Mouse (Mus musculus): ENCODE data around the gene Chd3. TPM values are rescaled to one million over a fixed set of nuclear protein-coding genes. Genes with fewer than 3 reads are reported as not detected.

Gene Chd3
- polyA plus RNA-seq (2015; fragmentation: Nextera tagmentation; extraction: Ambion mirVana), result 7.8 and 8.7 TPM in 2 replicates

- Histone ChIP-seq H3K4me1 (ENCODE audit: insufficient read depth) (peaks cover 51% of the 10 kb centered on the region), H3K27me3 (ENCODE audit: insufficient read depth, low read length) (peaks cover 20% of the 10 kb centered on the region), H3K27ac (ENCODE audit: low read depth) (peak within 1 kb of the TSS; percentile 91), H3K9me3 (ENCODE audit: low read length) (no peaks in the 10 kb centered on the region), H3K36me3 (replicated peaks; ENCODE audit: insufficient read depth, low read length) (no peaks in the 10 kb centered on the region), H3K4me2 (ENCODE audit: low read depth, low read length) (peak within 1 kb of the TSS; percentile 87), H3K9ac (replicated peaks) (peak within 1 kb of the TSS; percentile 92), H3K4me3 (ENCODE audit: low read depth, low read length) (peak within 1 kb of the TSS; percentile 83)
- no peak for TF ChIP-seq CTCF (IDR thresholded peaks at IDR 0.05; ENCODE audit: low read depth)
- DNase-seq (no peak), ATAC-seq (no peak)
- WGBS (ENCODE audit: insufficient replicate concordance), result 6% methylated on average over 24 of the region's 34 CpGs
These were observed at the start of gene Chd3 for GRCm38 (mm10) chr11:69369215-69369989. Gene Chd3 (minus strand): TSS chr11:69369406.

- Histone ChIP-seq H3K4me3 (ENCODE audit: low read depth, low read length) (peak overlapping the region; percentile 55), H3K27ac (ENCODE audit: low read depth) (peak overlapping the region; percentile 94), H3K27me3 (ENCODE audit: insufficient read depth, low read length) (peaks cover 18% of the 10 kb centered on the region), H3K4me2 (ENCODE audit: low read depth, low read length) (peak overlapping the region; percentile 93), H3K9me3 (ENCODE audit: low read length) (no peaks in the 10 kb centered on the region), H3K4me1 (ENCODE audit: insufficient read depth) (peaks cover 71% of the 10 kb centered on the region), H3K36me3 (replicated peaks; ENCODE audit: insufficient read depth, low read length) (no peaks in the 10 kb centered on the region), H3K9ac (replicated peaks) (peak overlapping the region; percentile 60)
- DNase-seq, result peak; percentile 91
- peak; percentile 69 for ATAC-seq
- WGBS (ENCODE audit: insufficient replicate concordance), result 0% methylated on average over 38 of the region's 39 CpGs
- TF ChIP-seq EP300 (IDR thresholded peaks at IDR 0.05; ENCODE audit: low read depth) (peak; percentile 64; the same call in 1 of the 2 replicates), CTCF (IDR thresholded peaks at IDR 0.05; ENCODE audit: low read depth) (no peak)
These were observed 48.5 kb upstream of the Chd3 start for GRCm38 (mm10) chr11:69417449-69418384.

- peaks cover 78% of the 10 kb centered on the region for H3K4me1 ChIP-seq (ENCODE audit: insufficient read depth)
- ATAC-seq, result no peak
- H3K4me3 ChIP-seq (ENCODE audit: low read depth, low read length), result peak overlapping the region; percentile 59
- H3K36me3 ChIP-seq (replicated peaks; ENCODE audit: insufficient read depth, low read length), result no peaks in the 10 kb centered on the region
- H3K9ac ChIP-seq (replicated peaks), result peak overlapping the region; percentile 42; the same call in 1 of the 2 replicates
- 28% methylated on average over 8 of the region's 8 CpGs for WGBS (ENCODE audit: insufficient replicate concordance)
- TF ChIP-seq CTCF (IDR thresholded peaks at IDR 0.05; ENCODE audit: low read depth) (no peak), EP300 (IDR thresholded peaks at IDR 0.05; ENCODE audit: low read depth) (no peak)
- peak overlapping the region; percentile 93 for H3K4me2 ChIP-seq (ENCODE audit: low read depth, low read length)
- H3K27me3 ChIP-seq (ENCODE audit: insufficient read depth, low read length), result peaks cover 11% of the 10 kb centered on the region
- DNase-seq, result no peak
- H3K27ac ChIP-seq (ENCODE audit: low read depth), result peak overlapping the region; percentile 94
- H3K9me3 ChIP-seq (ENCODE audit: low read length), result no peaks in the 10 kb centered on the region
These were observed 47.8 kb upstream of the Chd3 start for GRCm38 (mm10) chr11:69416921-69417448.

GRCm38 (mm10) chr11:69416509-69416908 is 47.3 kb upstream of the Chd3 start:
- peak overlapping the region; percentile 59 for H3K4me3 ChIP-seq (ENCODE audit: low read depth, low read length)
- peak overlapping the region; percentile 93 for H3K4me2 ChIP-seq (ENCODE audit: low read depth, low read length)
- ATAC-seq, result no peak
- 4% methylated on average over 4 of the region's 4 CpGs for WGBS (ENCODE audit: insufficient replicate concordance)
- no peaks in the 10 kb centered on the region for H3K9me3 ChIP-seq (ENCODE audit: low read length)
- peaks cover 82% of the 10 kb centered on the region for H3K4me1 ChIP-seq (ENCODE audit: insufficient read depth)
- H3K9ac ChIP-seq (replicated peaks), result peak overlapping the region; percentile 0; the same call in 1 of the 2 replicates
- H3K27me3 ChIP-seq (ENCODE audit: insufficient read depth, low read length), result peaks cover 8% of the 10 kb centered on the region
- no peak for DNase-seq
- H3K36me3 ChIP-seq (replicated peaks; ENCODE audit: insufficient read depth, low read length), result no peaks in the 10 kb centered on the region
- TF ChIP-seq CTCF (IDR thresholded peaks at IDR 0.05; ENCODE audit: low read depth), result no peak
- TF ChIP-seq EP300 (IDR thresholded peaks at IDR 0.05; ENCODE audit: low read depth), result no peak
- peak overlapping the region; percentile 96 for H3K27ac ChIP-seq (ENCODE audit: low read depth)

GRCm38 (mm10) chr11:69415668-69416451 is 46.7 kb upstream of the Chd3 start:
- peaks cover 1% of the 10 kb centered on the region for H3K27me3 ChIP-seq (ENCODE audit: insufficient read depth, low read length)
- DNase-seq (peak; percentile 53), ATAC-seq (no peak)
- H3K9me3 ChIP-seq (ENCODE audit: low read length), result no peaks in the 10 kb centered on the region
- peak overlapping the region; percentile 59 for H3K4me3 ChIP-seq (ENCODE audit: low read depth, low read length)
- peak overlapping the region; percentile 93 for H3K4me2 ChIP-seq (ENCODE audit: low read depth, low read length)
- 4% methylated on average over 12 of the region's 25 CpGs for WGBS (ENCODE audit: insufficient replicate concordance)
- H3K36me3 ChIP-seq (replicated peaks; ENCODE audit: insufficient read depth, low read length), result no peaks in the 10 kb centered on the region
- H3K27ac ChIP-seq (ENCODE audit: low read depth), result peak overlapping the region; percentile 96
- peak overlapping the region; percentile 72 for H3K9ac ChIP-seq (replicated peaks)
- no peak for TF ChIP-seq CTCF (IDR thresholded peaks at IDR 0.05; ENCODE audit: low read depth)
- no peak for TF ChIP-seq EP300 (IDR thresholded peaks at IDR 0.05; ENCODE audit: low read depth)
- peaks cover 81% of the 10 kb centered on the region for H3K4me1 ChIP-seq (ENCODE audit: insufficient read depth)
